Mouse (Mus musculus) lung, embryonic 16.5 days (tissue): ENCODE results near the gene Trmt13. TPM values are rescaled to one million over a fixed set of nuclear protein-coding genes. Genes with fewer than 3 reads are reported as not detected.
A peak's percentile ranks its signal among the peaks of the same experiment; 100 is the strongest.
"Not testable (repeated sequence)": the region's sequence is repeated elsewhere in the genome, so short reads cannot be mapped to it uniquely, and the experiment has no call there.

Experiments used
- ATAC-seq: fragments of 200-750 bp; cut with Nextera tagmentation; 2 replicates; pipeline ENCODE4 v1.8.0; 2017; ENCODE audit warnings: low read depth, mild to moderate bottlenecking, moderate library complexity
- H3K27ac ChIP-seq: fragments of 300-500 bp; sonication (generic); 2 replicates; pipeline ENCODE4 v1.5.1; 2014; ENCODE audit warnings: mild to moderate bottlenecking, control low read depth, low read length
- H3K27me3 ChIP-seq: fragments of 300-500 bp; sonication (generic); 2 replicates; pipeline ENCODE4 v1.6.1; 2014; ENCODE audit warnings: low read depth, low read length, mixed read lengths; ENCODE audit not compliant: control insufficient read depth, insufficient read depth
- H3K36me3 ChIP-seq: fragments of 300-500 bp; sonication (generic); 2 replicates; pipeline ENCODE4 v1.6.1; 2014; ENCODE audit warnings: low read length; ENCODE audit not compliant: control insufficient read depth, insufficient read depth
- H3K4me1 ChIP-seq: fragments of 300-500 bp; sonication (generic); replicated peaks from 2 replicates; pipeline ENCODE4 v1.6.1; 2014; ENCODE audit warnings: low read length, mixed read lengths; ENCODE audit not compliant: control insufficient read depth, insufficient read depth
- H3K4me2 ChIP-seq: fragments of 300-500 bp; sonication (generic); 2 replicates; pipeline ENCODE4 v1.6.1; 2014; ENCODE audit warnings: low read depth, low read length, control low read depth
- H3K4me3 ChIP-seq: fragments of 300-500 bp; sonication (generic); 2 replicates; pipeline ENCODE4 v1.5.1; 2014; ENCODE audit warnings: mild to moderate bottlenecking, low read length, control low read depth
- H3K9ac ChIP-seq: fragments of 300-500 bp; sonication (generic); 2 replicates; pipeline ENCODE4 v1.6.1; 2014; ENCODE audit warnings: low read length, control low read depth
- H3K9me3 ChIP-seq: fragments of 300-500 bp; sonication (generic); 2 replicates; pipeline ENCODE4 v1.6.1; 2016; ENCODE audit warnings: low read length; ENCODE audit not compliant: control insufficient read depth
- WGBS: fragments of 180-500 bp; shearing (Covaris S2); extraction: QIAGEN DNeasy Blood & Tissue Kit; methylation state at CpG from one replicate; pipeline ENCODE4 v1.1.7; 2014; 5-methylcytosine and 5-hydroxymethylcytosine counted together
- polyA plus RNA-seq: library from polyadenylated mRNA; unstranded; fragments of >200 nt; fragmentation: Nextera tagmentation; extraction: Ambion mirVana; gene quantifications from 2 replicates; pipeline ENCODE4 v1.2.1, GENCODE M21; 2015

Gene Trmt13
- polyA plus RNA-seq, 1 experiment from 2014 or later: 24.6 TPM

GRCm38 (mm10) chr3:116582201-116582600 is 32.2 kb downstream of the Trmt13 start:
- WGBS: 94% methylated on average over 9 of the region's 9 CpGs
- no peaks in the 10 kb centered on the region for H3K9me3 ChIP-seq
- H3K4me2 ChIP-seq: no peak overlapping the region
- ATAC-seq: no peak
- H3K36me3 ChIP-seq: peaks cover 32% of the 10 kb centered on the region
- no peak overlapping the region for H3K27ac ChIP-seq
- H3K4me1 ChIP-seq: no peaks in the 10 kb centered on the region
- no peak overlapping the region for H3K4me3 ChIP-seq
- H3K9ac ChIP-seq: no peak overlapping the region
- no peaks in the 10 kb centered on the region for H3K27me3 ChIP-seq

DNA sequence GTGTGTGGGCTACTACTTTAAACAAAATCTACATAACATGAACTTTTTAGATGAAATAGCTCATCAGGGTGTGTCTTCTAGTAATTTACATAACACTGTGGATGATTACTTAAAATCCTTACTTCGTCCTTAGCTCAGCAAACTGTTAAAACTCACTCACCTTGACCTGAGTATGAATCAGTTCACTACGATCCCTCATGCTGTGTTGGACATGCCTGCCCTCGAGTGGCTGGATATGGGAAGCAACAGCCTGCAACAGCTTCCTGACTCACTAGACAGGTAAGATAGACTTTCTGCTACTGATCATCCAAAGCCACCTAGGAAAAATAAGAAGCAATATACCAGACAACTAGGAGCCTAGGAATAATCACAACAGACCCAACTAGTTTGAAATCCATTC is 37.1 kb downstream of the Trmt13 start:
- 47% methylated on average over 3 of the region's 3 CpGs for WGBS
- no peak overlapping the region for H3K9ac ChIP-seq
- H3K4me2 ChIP-seq: no peak overlapping the region

DNA sequence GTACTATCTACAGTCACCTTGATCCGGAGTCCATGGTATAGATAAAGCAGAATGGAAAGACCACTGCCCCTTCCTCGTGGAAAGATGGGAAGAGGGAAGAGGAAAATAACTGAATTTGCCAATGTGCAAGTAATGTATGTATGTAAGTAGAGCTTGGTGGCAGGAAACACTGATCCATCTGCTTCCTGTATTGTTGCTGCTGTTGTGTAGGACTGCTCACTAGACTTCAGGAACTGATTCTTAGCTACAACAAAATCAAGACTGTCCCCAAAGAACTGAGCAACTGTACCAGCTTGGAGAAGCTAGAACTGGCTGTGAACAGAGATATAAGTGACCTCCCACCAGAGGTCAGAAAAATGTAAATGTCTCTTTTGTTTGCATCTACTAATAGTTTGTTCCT is 43.8 kb downstream of the Trmt13 start:
- H3K36me3 ChIP-seq: no peaks in the 10 kb centered on the region
- H3K4me1 ChIP-seq: no peaks in the 10 kb centered on the region
- peaks cover 5% of the 10 kb centered on the region for H3K9me3 ChIP-seq
- H3K27me3 ChIP-seq: no peaks in the 10 kb centered on the region
- no peak for ATAC-seq
- no peak overlapping the region for H3K27ac ChIP-seq
- H3K4me3 ChIP-seq: no peak overlapping the region
- WGBS: 57% methylated on average over 2 of the region's 2 CpGs
- H3K4me2 ChIP-seq: no peak overlapping the region
- no peak overlapping the region for H3K9ac ChIP-seq

More for the DNA sequence above, 37.1 kb downstream of the Trmt13 start:
- no peak for ATAC-seq
- Histone ChIP-seq H3K27me3 (no peaks in the 10 kb centered on the region), H3K4me3 (no peak overlapping the region), H3K9me3 (no peaks in the 10 kb centered on the region), H3K4me1 (no peaks in the 10 kb centered on the region), H3K27ac (no peak overlapping the region), H3K36me3 (peaks cover 8% of the 10 kb centered on the region)

DNA sequence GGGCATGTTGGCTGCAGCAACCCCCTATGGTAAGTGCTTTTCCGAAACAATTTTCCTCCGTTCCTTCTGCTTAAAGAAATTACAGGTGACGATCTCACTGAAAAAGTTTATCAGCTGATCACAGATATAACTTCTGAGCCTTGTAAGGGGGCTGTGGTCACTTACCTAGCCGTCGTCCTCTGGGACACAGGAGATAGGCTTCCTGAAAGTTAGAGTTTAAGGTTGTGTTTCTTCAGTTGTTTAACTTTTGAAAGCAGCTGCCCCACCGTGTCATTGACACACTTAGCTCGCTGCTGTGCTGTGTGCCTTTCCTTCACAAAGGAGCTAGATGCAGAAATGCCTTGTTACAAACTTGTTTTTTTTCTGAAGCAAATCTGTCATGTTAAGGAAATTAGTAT is 51.3 kb downstream of the Trmt13 start:
- Histone ChIP-seq H3K27ac (no peak overlapping the region), H3K27me3 (no peaks in the 10 kb centered on the region), H3K9me3 (peaks cover 5% of the 10 kb centered on the region), H3K4me3 (no peak overlapping the region), H3K4me2 (no peak overlapping the region), H3K9ac (peak overlapping the region; percentile 28; the same call in 1 of the 2 replicates), H3K36me3 (no peaks in the 10 kb centered on the region), H3K4me1 (no peaks in the 10 kb centered on the region)
- no peak for ATAC-seq
- WGBS: 49% methylated on average over 7 of the region's 7 CpGs

DNA sequence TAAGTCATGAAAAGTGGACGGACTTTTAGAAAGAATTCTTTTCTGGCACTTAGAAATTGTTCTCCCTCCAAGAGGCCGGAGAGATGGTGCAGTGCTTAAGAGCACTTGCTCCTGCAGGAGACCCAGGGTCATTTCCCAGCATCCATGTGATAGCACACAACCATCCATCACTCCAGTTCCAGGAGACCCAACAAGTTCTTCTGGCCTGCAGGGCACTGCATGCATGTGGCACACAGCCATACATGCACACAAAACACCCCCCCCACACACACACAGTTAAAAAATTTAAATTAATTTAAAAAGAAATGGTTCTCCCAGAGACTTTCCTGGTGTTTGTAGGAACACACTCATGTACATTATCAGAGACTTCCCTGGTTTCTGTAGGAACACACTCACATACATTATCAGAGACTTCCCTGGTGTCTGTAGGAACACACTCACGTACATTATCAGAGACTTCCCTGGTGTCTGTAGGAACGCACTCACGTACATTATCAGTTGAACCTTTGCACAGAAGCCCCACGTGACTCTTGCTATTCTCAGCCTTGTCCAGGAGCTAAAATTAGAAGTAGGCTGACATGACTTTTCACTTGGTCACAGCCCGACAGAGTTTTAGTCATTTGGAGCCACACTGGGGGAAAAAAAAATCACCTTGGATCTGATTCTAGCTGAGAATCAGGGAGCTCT is 51.8 kb downstream of the Trmt13 start, which contains the start of gene Lrrc39:
Lrrc39 (plus strand) TSS at position 566 of the 687 bp plus-strand sequence.
- H3K27me3 ChIP-seq: no peaks in the 10 kb centered on the region
- peak within 1 kb of the TSS; percentile 28; the same call in 1 of the 2 replicates for H3K9ac ChIP-seq
- H3K4me3 ChIP-seq: no peak within 1 kb of the TSS
- WGBS: 39% methylated on average over 7 of the region's 7 CpGs
- H3K4me1 ChIP-seq: no peaks in the 10 kb centered on the region
- no peaks in the 10 kb centered on the region for H3K36me3 ChIP-seq
- no peak within 1 kb of the TSS for H3K27ac ChIP-seq
- ATAC-seq: no peak
- H3K9me3 ChIP-seq: peaks cover 5% of the 10 kb centered on the region
- H3K4me2 ChIP-seq: no peak within 1 kb of the TSS

DNA sequence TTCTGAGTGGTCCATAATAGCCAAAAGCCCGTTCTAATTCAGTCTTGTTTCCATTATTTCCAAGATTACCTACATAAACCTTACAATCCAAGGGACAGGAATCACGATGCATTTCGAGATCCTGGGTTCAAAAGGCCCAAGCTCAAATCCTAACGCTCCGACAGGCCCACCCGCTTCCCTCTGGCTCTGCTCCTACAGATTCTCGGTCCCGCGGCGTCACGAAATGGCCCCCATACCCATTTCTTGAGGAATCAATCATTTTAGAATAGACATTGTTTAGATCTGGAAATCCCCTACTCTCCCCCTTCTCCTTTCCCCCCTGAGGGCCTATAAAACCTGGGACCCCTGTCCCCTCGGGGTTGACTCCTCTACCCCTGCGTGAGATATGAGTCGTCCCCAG is 53.1 kb downstream of the Trmt13 start:
- H3K4me2 ChIP-seq, H3K9ac ChIP-seq, H3K9me3 ChIP-seq, H3K4me1 ChIP-seq, ATAC-seq, H3K36me3 ChIP-seq, H3K27ac ChIP-seq, H3K4me3 ChIP-seq, H3K27me3 ChIP-seq: not testable (repeated sequence)
- 93% methylated on average over 13 of the region's 14 CpGs for WGBS

DNA sequence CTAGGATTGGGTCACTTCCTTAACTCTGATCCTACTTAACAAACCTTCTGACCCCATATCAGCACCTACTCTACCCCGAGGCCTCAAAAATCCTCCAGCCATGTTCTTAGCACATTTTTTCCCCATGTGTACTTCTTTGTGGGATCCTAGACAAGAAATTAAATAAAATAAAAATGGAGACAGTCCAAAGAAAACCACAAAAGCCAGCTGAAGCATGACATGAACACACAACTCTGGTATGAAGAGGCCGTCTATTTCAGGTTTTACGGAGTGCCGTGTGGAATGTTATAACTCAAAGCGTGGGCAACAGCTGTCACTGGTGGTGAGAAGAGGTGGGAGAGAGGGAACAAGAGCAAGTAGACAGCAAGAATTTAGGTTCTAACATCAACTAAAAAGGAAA is 63.0 kb downstream of the Trmt13 start:
- Histone ChIP-seq H3K9me3 (no peaks in the 10 kb centered on the region), H3K36me3 (peaks cover 4% of the 10 kb centered on the region), H3K4me1 (no peaks in the 10 kb centered on the region), H3K27ac (no peak overlapping the region), H3K4me2 (no peak overlapping the region), H3K4me3 (no peak overlapping the region), H3K27me3 (no peaks in the 10 kb centered on the region), H3K9ac (no peak overlapping the region)
- no peak for ATAC-seq
- WGBS: 79% methylated on average over 5 of the region's 5 CpGs

DNA sequence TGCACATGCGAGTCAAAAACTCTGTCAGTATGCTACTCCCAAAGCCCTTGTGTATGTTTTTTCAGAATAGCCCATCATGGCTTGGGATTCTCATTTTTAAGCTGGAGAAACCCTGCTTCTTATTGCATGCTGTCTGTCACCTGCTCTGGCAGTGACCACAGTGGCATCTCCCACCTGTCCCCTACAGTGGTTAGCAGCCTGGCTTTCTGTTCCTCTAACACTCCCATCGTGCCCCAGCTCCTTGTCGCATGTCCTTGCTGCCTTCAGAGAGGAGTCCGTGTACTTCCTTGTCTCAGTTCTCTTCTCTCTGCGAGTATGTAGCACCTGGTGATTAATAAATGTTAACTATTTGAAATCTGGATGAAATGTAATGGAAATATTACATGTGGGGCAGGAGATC is 67.0 kb downstream of the Trmt13 start:
- Histone ChIP-seq H3K4me2 (no peak overlapping the region), H3K27me3 (no peaks in the 10 kb centered on the region), H3K27ac (no peak overlapping the region), H3K9me3 (no peaks in the 10 kb centered on the region), H3K4me1 (no peaks in the 10 kb centered on the region), H3K36me3 (peaks cover 6% of the 10 kb centered on the region), H3K9ac (no peak overlapping the region), H3K4me3 (no peak overlapping the region)
- WGBS: 79% methylated on average over 5 of the region's 5 CpGs
- no peak for ATAC-seq

DNA sequence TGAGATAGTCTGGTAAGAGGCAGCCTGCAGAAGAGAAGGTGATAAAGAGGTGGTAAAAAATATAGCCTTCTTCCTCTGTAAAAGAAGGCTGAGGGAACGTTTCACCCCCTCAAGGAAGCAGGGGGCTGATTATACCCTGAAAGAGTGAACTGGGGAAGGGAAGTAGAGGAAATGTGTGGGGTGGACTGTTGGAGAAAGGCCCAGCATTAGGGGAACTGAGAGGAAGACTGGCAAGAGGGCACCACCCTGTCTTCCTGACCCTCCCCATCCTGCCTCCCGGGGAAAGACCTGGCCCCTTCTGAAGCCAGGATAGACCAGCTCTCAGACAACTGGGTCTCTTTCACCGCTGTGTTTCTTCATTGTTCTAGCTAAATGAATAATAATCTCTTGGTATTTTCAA is 71.9 kb downstream of the Trmt13 start:
- Histone ChIP-seq H3K27ac (no peak overlapping the region), H3K9me3 (no peaks in the 10 kb centered on the region)

More for the DNA sequence above, 71.9 kb downstream of the Trmt13 start:
- H3K36me3 ChIP-seq: peaks cover 17% of the 10 kb centered on the region
- no peak overlapping the region for H3K9ac ChIP-seq
- H3K27me3 ChIP-seq: no peaks in the 10 kb centered on the region
- H3K4me1 ChIP-seq: no peaks in the 10 kb centered on the region
- H3K4me2 ChIP-seq: no peak overlapping the region
- H3K4me3 ChIP-seq: no peak overlapping the region
- WGBS: 56% methylated on average over 3 of the region's 3 CpGs
- ATAC-seq: peak; percentile 34; the same call in 1 of the 2 replicates
